Comparison of ENCODE assay signal across 16 mouse cellular contexts in genomic region chr6:136898954-136899353, GRCm38 (mm10). TPM values are rescaled to one million over a fixed set of nuclear protein-coding genes. Genes with fewer than 3 reads are reported as not detected.
DNase-seq lines count a peak whose midpoint lies in the region; ATAC-seq and TF ChIP-seq lines count a peak whose summit lies in the region.
"Had no signal": no experiment of that assay in that cellular context is flagged by ENCODE, and none has a peak within 500 bp of the region (broad histone marks: within the 10 kb centered on the region; RNA-seq: fewer than 3 reads in every experiment).

No protein-coding gene starts in this region.

- no peak overlapping the region for H3K4me3 ChIP-seq in heart, postnatal 0 days (ENCODE audit: low read depth, low read length)
- H3K4me3 ChIP-seq in thymus, adult 2 months (ENCODE audit: control insufficient read depth, insufficient read depth, low read length) = no peak overlapping the region
- H3K4me3 ChIP-seq in embryonic facial prominence, embryonic 10.5 days = no peak overlapping the region
- no peak overlapping the region for H3K4me3 ChIP-seq in neural tube, embryonic 15.5 days (replicated peaks)
- no peak overlapping the region for H3K4me3 ChIP-seq in hindbrain, embryonic 13.5 days
- H3K4me3 ChIP-seq: layer of hippocampus, adult 2 months; neural tube, embryonic 13.5 days had no signal

- no peak overlapping the region for H3K9ac ChIP-seq in heart, postnatal 0 days (replicated peaks; ENCODE audit: low read depth, low read length)
- no peak overlapping the region for H3K9ac ChIP-seq in neural tube, embryonic 15.5 days (replicated peaks)
- H3K9ac ChIP-seq in hindbrain, embryonic 13.5 days = no peak overlapping the region
- H3K9ac ChIP-seq: neural tube, embryonic 13.5 days had no signal

- intact Hi-C loops in heart, postnatal 14 days (cut with DNase I) = no loop called here

- TF ChIP-seq POLR2A in thymus, adult 2 months (IDR thresholded peaks at IDR 0.05; ENCODE audit: control insufficient read depth, extremely low read depth, insufficient read depth, low read length, poor library complexity) = no peak

- TF ChIP-seq EP300 in heart, postnatal 0 days (IDR thresholded peaks at IDR 0.05; ENCODE audit: low read depth) = no peak

- no peak for DNase-seq in heart, postnatal 0 days (ENCODE audit: low spot score)
- no peak for DNase-seq in heart, postnatal 14 days
- DNase-seq in CD4-positive helper T cell, adult 2 months (ENCODE audit: low read depth, low spot score) = peak; percentile 25
- DNase-seq in thymus, adult 2 months = peak; percentile 33
- DNase-seq in embryonic facial prominence, embryonic 10.5 days (ENCODE audit: low spot score) = no peak
- DNase-seq: cerebellum, adult 11-12 months; kidney, adult 18-20 months had no signal

- no peaks in the 10 kb centered on the region for H3K36me3 ChIP-seq in heart, postnatal 0 days (replicated peaks; ENCODE audit: control insufficient read depth, insufficient read depth, low read length)
- no peaks in the 10 kb centered on the region for H3K36me3 ChIP-seq in thymus, adult 2 months (ENCODE audit: control insufficient read depth, insufficient read depth, low read length)
- H3K36me3 ChIP-seq in embryonic facial prominence, embryonic 10.5 days (replicated peaks) = no peaks in the 10 kb centered on the region
- H3K36me3 ChIP-seq in neural tube, embryonic 15.5 days = no peaks in the 10 kb centered on the region
- no peaks in the 10 kb centered on the region for H3K36me3 ChIP-seq in hindbrain, embryonic 13.5 days
- H3K36me3 ChIP-seq: G1E; neural tube, embryonic 13.5 days had no signal

- peaks cover 6% of the 10 kb centered on the region for H3K4me1 ChIP-seq in heart, postnatal 0 days (ENCODE audit: control insufficient read depth, insufficient read depth)
- H3K4me1 ChIP-seq in thymus, adult 2 months (replicated peaks; ENCODE audit: control insufficient read depth, insufficient read depth, low read length) = peaks cover 7% of the 10 kb centered on the region; the same call in 1 of the 2 replicates
- H3K4me1 ChIP-seq in embryonic facial prominence, embryonic 10.5 days = peaks cover 4% of the 10 kb centered on the region; the same call in 1 of the 2 replicates
- H3K4me1 ChIP-seq in neural tube, embryonic 15.5 days = no peaks in the 10 kb centered on the region
- H3K4me1 ChIP-seq in hindbrain, embryonic 13.5 days (replicated peaks) = no peaks in the 10 kb centered on the region
- H3K4me1 ChIP-seq: neural tube, embryonic 13.5 days had no signal

- no peaks in the 10 kb centered on the region for H3K9me3 ChIP-seq in heart, postnatal 0 days (replicated peaks; ENCODE audit: control insufficient read depth, low read length)
- H3K9me3 ChIP-seq in embryonic facial prominence, embryonic 10.5 days = no peaks in the 10 kb centered on the region
- H3K9me3 ChIP-seq in neural tube, embryonic 15.5 days (replicated peaks) = no peaks in the 10 kb centered on the region
- no peaks in the 10 kb centered on the region for H3K9me3 ChIP-seq in hindbrain, embryonic 13.5 days
- H3K9me3 ChIP-seq: G1E; neural tube, embryonic 13.5 days had no signal

- no peak overlapping the region for H3K4me2 ChIP-seq in heart, postnatal 0 days (ENCODE audit: low read depth, low read length)
- no peak overlapping the region for H3K4me2 ChIP-seq in neural tube, embryonic 15.5 days
- no peak overlapping the region for H3K4me2 ChIP-seq in hindbrain, embryonic 13.5 days
- H3K4me2 ChIP-seq: neural tube, embryonic 13.5 days had no signal

- ATAC-seq in heart, postnatal 0 days (ENCODE audit: insufficient read depth, low read depth) = no peak
- ATAC-seq in common myeloid progenitor, adult 5-6 weeks (replicated peaks; ENCODE audit: low read depth, poor library complexity, severe bottlenecking) = peak; percentile 26; the same call in 1 of the 2 replicates
- no peak for ATAC-seq in neural tube, embryonic 15.5 days (ENCODE audit: low FRiP score)
- no peak for ATAC-seq in hindbrain, embryonic 13.5 days (ENCODE audit: low FRiP score)
- ATAC-seq: midbrain, embryonic 16.5 days had no signal

- 52% methylated on average over 2 of the region's 2 CpGs for WGBS in heart, postnatal 0 days
- WGBS in thymus, adult 2 months = 3% methylated on average over 2 of the region's 2 CpGs
- 84% methylated on average over 2 of the region's 2 CpGs for WGBS in embryonic facial prominence, embryonic 10.5 days
- WGBS in neural tube, embryonic 15.5 days = 84% methylated on average over 2 of the region's 2 CpGs
- WGBS in hindbrain, embryonic 13.5 days = 84% methylated on average over 2 of the region's 2 CpGs

- no peak for TF ChIP-seq CTCF in heart, postnatal 0 days (IDR thresholded peaks at IDR 0.05; ENCODE audit: low read depth)
- no peak for TF ChIP-seq CTCF in thymus, adult 2 months (IDR thresholded peaks at IDR 0.05; ENCODE audit: borderline replicate concordance, control insufficient read depth, extremely low read depth, insufficient read depth, low read length, poor library complexity)

- peak overlapping the region; percentile 64 for H3K27ac ChIP-seq in heart, postnatal 0 days (ENCODE audit: low read depth)
- H3K27ac ChIP-seq in thymus, adult 2 months (ENCODE audit: control insufficient read depth, insufficient read depth, low read length) = no peak overlapping the region
- H3K27ac ChIP-seq in embryonic facial prominence, embryonic 10.5 days (replicated peaks) = no peak overlapping the region
- H3K27ac ChIP-seq in neural tube, embryonic 15.5 days (replicated peaks) = no peak overlapping the region
- H3K27ac ChIP-seq in hindbrain, embryonic 13.5 days = no peak overlapping the region
- H3K27ac ChIP-seq: layer of hippocampus, adult 2 months; macrophage; neural tube, embryonic 13.5 days had no signal

- no peaks in the 10 kb centered on the region for H3K27me3 ChIP-seq in heart, postnatal 0 days (ENCODE audit: control insufficient read depth, insufficient read depth, low read length)
- no peaks in the 10 kb centered on the region for H3K27me3 ChIP-seq in thymus, adult 2 months (ENCODE audit: control insufficient read depth, insufficient read depth, low read length)
- no peaks in the 10 kb centered on the region for H3K27me3 ChIP-seq in embryonic facial prominence, embryonic 10.5 days (replicated peaks; ENCODE audit: low read depth, poor library complexity, severe bottlenecking)
- H3K27me3 ChIP-seq in neural tube, embryonic 15.5 days (replicated peaks) = no peaks in the 10 kb centered on the region
- H3K27me3 ChIP-seq in hindbrain, embryonic 13.5 days = no peaks in the 10 kb centered on the region
- H3K27me3 ChIP-seq: neural tube, embryonic 13.5 days had no signal

RNA-seq across cellular contexts. Expression of gene Erp27, which starts 23.0 kb away (rescaled TPM):
- 1.7 TPM in 1 of 2 replicates, not detected in the other for total RNA-seq in heart, postnatal 0 days (2014; rRNA removed; ENCODE audit: low replicate concordance)
- polyA plus RNA-seq in heart, postnatal 0 days (2015; fragmentation: Nextera tagmentation; extraction: Ambion mirVana) = 0.75 and 0.83 TPM in 2 replicates
- under 1 TPM in 1 of 2 experiments, not detected in 1; 0.17 TPM for total RNA-seq in heart, postnatal 14 days (2021)
- 0.32 TPM in 1 of 2 replicates, not detected in the other for total RNA-seq in common myeloid progenitor, adult 5-6 weeks (2017)
- 1.8 and 2.4 TPM in 2 replicates for polyA plus RNA-seq in thymus, adult 2 months (2012; rRNA removed)
- 0.29 TPM in 1 of 2 replicates, not detected in the other for polyA plus RNA-seq in embryonic facial prominence, embryonic 10.5 days (2016; fragmentation: Nextera tagmentation; extraction: Ambion mirVana)
- polyA plus RNA-seq in neural tube, embryonic 15.5 days (2015; fragmentation: Nextera tagmentation; extraction: Ambion mirVana) = 0.82 TPM in 1 of 2 replicates, not detected in the other
- not detected in 2 replicates for polyA plus RNA-seq in hindbrain, embryonic 13.5 days (2015; fragmentation: Nextera tagmentation; extraction: Ambion mirVana)
- polyA plus RNA-seq: G1E; macrophage; neural tube, embryonic 13.5 days had no signal

RNA-seq across cellular contexts. Expression of gene Mgp, which starts 23.3 kb away (rescaled TPM):
- total RNA-seq in heart, postnatal 0 days (2014; rRNA removed; ENCODE audit: low replicate concordance) = 344 and 362 TPM in 2 replicates
- 403 and 465 TPM in 2 replicates for polyA plus RNA-seq in heart, postnatal 0 days (2015; fragmentation: Nextera tagmentation; extraction: Ambion mirVana)
- total RNA-seq in heart, postnatal 14 days (2021) = 100 to 1,000 TPM; 373 to 513 TPM
- total RNA-seq in common myeloid progenitor, adult 5-6 weeks (2017) = not detected in 2 replicates
- 173 and 274 TPM in 2 replicates for polyA plus RNA-seq in thymus, adult 2 months (2012; rRNA removed)
- 3.5 and 4.2 TPM in 2 replicates for polyA plus RNA-seq in embryonic facial prominence, embryonic 10.5 days (2016; fragmentation: Nextera tagmentation; extraction: Ambion mirVana)
- polyA plus RNA-seq in neural tube, embryonic 15.5 days (2015; fragmentation: Nextera tagmentation; extraction: Ambion mirVana) = 28.4 and 40.1 TPM in 2 replicates
- polyA plus RNA-seq in hindbrain, embryonic 13.5 days (2015; fragmentation: Nextera tagmentation; extraction: Ambion mirVana) = 13.6 and 16.2 TPM in 2 replicates
- polyA plus RNA-seq: G1E, macrophage had no signal

RNA-seq across cellular contexts. Expression of gene Pde6h, which starts 24.7 kb away (rescaled TPM):
- 0.19 TPM in 1 of 2 replicates, not detected in the other for total RNA-seq in heart, postnatal 0 days (2014; rRNA removed; ENCODE audit: low replicate concordance)
- polyA plus RNA-seq in heart, postnatal 0 days (2015; fragmentation: Nextera tagmentation; extraction: Ambion mirVana) = 0.04 and 0.25 TPM in 2 replicates
- under 1 TPM in 1 of 2 experiments, not detected in 1; 0.46 TPM for total RNA-seq in heart, postnatal 14 days (2021)
- total RNA-seq in common myeloid progenitor, adult 5-6 weeks (2017) = 0.44 TPM in 1 of 2 replicates, not detected in the other
- 0.01 TPM in 1 of 2 replicates, not detected in the other for polyA plus RNA-seq in thymus, adult 2 months (2012; rRNA removed)
- polyA plus RNA-seq in embryonic facial prominence, embryonic 10.5 days (2016; fragmentation: Nextera tagmentation; extraction: Ambion mirVana) = not detected in 2 replicates
- 0.33 TPM in 1 of 2 replicates, not detected in the other for polyA plus RNA-seq in neural tube, embryonic 15.5 days (2015; fragmentation: Nextera tagmentation; extraction: Ambion mirVana)
- polyA plus RNA-seq in hindbrain, embryonic 13.5 days (2015; fragmentation: Nextera tagmentation; extraction: Ambion mirVana) = not detected in 2 replicates
- polyA plus RNA-seq: G1E; heart, embryonic 14.5 days; macrophage; neural tube, embryonic 13.5 days had no signal

RNA-seq across cellular contexts. Expression of gene Art4, which starts 41.4 kb away (rescaled TPM):
- 19.3 and 28.8 TPM in 2 replicates for total RNA-seq in heart, postnatal 0 days (2014; rRNA removed; ENCODE audit: low replicate concordance)
- polyA plus RNA-seq in heart, postnatal 0 days (2015; fragmentation: Nextera tagmentation; extraction: Ambion mirVana) = 8.7 and 11.4 TPM in 2 replicates
- total RNA-seq in heart, postnatal 14 days (2021) = 10 to 100 TPM; 14.7 to 18.2 TPM
- 11.3 and 14.2 TPM in 2 replicates for total RNA-seq in common myeloid progenitor, adult 5-6 weeks (2017)
- polyA plus RNA-seq in thymus, adult 2 months (2012; rRNA removed) = 12.8 and 13.3 TPM in 2 replicates
- polyA plus RNA-seq in embryonic facial prominence, embryonic 10.5 days (2016; fragmentation: Nextera tagmentation; extraction: Ambion mirVana) = 2.2 and 2.6 TPM in 2 replicates
- polyA plus RNA-seq in neural tube, embryonic 15.5 days (2015; fragmentation: Nextera tagmentation; extraction: Ambion mirVana) = 0.23 and 2.3 TPM in 2 replicates
- 0.13 and 0.39 TPM in 2 replicates for polyA plus RNA-seq in hindbrain, embryonic 13.5 days (2015; fragmentation: Nextera tagmentation; extraction: Ambion mirVana)
- total RNA-seq: layer of hippocampus, adult 2 months had no signal
- polyA plus RNA-seq: macrophage had no signal

RNA-seq across cellular contexts. Expression of gene Arhgdib, which starts 42.7 kb away (rescaled TPM):
- total RNA-seq in heart, postnatal 0 days (2014; rRNA removed; ENCODE audit: low replicate concordance) = 42.2 and 45.9 TPM in 2 replicates
- polyA plus RNA-seq in heart, postnatal 0 days (2015; fragmentation: Nextera tagmentation; extraction: Ambion mirVana) = 56.7 and 58.8 TPM in 2 replicates
- total RNA-seq in heart, postnatal 14 days (2021) = 10 to 100 TPM; 36.9 to 45.4 TPM
- total RNA-seq in common myeloid progenitor, adult 5-6 weeks (2017) = 551 and 575 TPM in 2 replicates
- polyA plus RNA-seq in thymus, adult 2 months (2012; rRNA removed) = 644 and 667 TPM in 2 replicates
- 32.1 and 39.3 TPM in 2 replicates for polyA plus RNA-seq in embryonic facial prominence, embryonic 10.5 days (2016; fragmentation: Nextera tagmentation; extraction: Ambion mirVana)
- polyA plus RNA-seq in neural tube, embryonic 15.5 days (2015; fragmentation: Nextera tagmentation; extraction: Ambion mirVana) = 13.8 and 95.4 TPM in 2 replicates
- 16.7 and 19.2 TPM in 2 replicates for polyA plus RNA-seq in hindbrain, embryonic 13.5 days (2015; fragmentation: Nextera tagmentation; extraction: Ambion mirVana)

Comparison
In these comparisons a context has a peak if more than half of its experiments do, and no peak if none do; other contexts are left out.
1. DNase-seq: peak in CD4-positive helper T cell, adult 2 months (single experiment) and thymus, adult 2 months (single experiment); none in heart, postnatal 0 days (single experiment), heart, postnatal 14 days (0 of 2) and embryonic facial prominence, embryonic 10.5 days (single experiment).